Mouse (Mus musculus): ENCODE results near the gene Rbfox1. TPM values are rescaled to one million over a fixed set of nuclear protein-coding genes. Genes with fewer than 3 reads are reported as not detected.

Rbfox1 gene
- polyA plus RNA-seq, 1 experiment: not detected

GRCm38 (mm10) chr16:6402816-6403215 is 517.7 kb downstream of the Rbfox1 start:
- no peaks in the 10 kb centered on the region for H3K4me1 ChIP-seq (ENCODE audit: control insufficient read depth, insufficient read depth, low read length)
- H3K36me3 ChIP-seq (ENCODE audit: control insufficient read depth, insufficient read depth, low read length, poor library complexity, severe bottlenecking): no peaks in the 10 kb centered on the region
- no peaks in the 10 kb centered on the region for H3K27me3 ChIP-seq (ENCODE audit: control insufficient read depth, insufficient read depth, low read length, poor library complexity, severe bottlenecking)
- no peak overlapping the region for H3K4me3 ChIP-seq (ENCODE audit: low read depth, low read length)
- no peak overlapping the region for H3K9ac ChIP-seq (ENCODE audit: low read depth, poor library complexity, severe bottlenecking)
- no peaks in the 10 kb centered on the region for H3K9me3 ChIP-seq (replicated peaks; ENCODE audit: control insufficient read depth, insufficient read depth, low read length, poor library complexity, severe bottlenecking)
- TF ChIP-seq CTCF (IDR thresholded peaks at IDR 0.05; ENCODE audit: low read depth, low read length) (no peak), EP300 (IDR thresholded peaks at IDR 0.05; ENCODE audit: insufficient read depth, low read depth, low read length) (no peak), POLR2A (IDR thresholded peaks at IDR 0.05; ENCODE audit: insufficient read depth, low read length) (no peak)
- no peak overlapping the region for H3K27ac ChIP-seq (ENCODE audit: insufficient read depth, low read length)

GRCm38 (mm10) chr16:6414846-6415245 is 529.7 kb downstream of the Rbfox1 start:
- TF ChIP-seq CTCF (IDR thresholded peaks at IDR 0.05; ENCODE audit: low read depth, low read length) (no peak), POLR2A (IDR thresholded peaks at IDR 0.05; ENCODE audit: insufficient read depth, low read length) (no peak), EP300 (IDR thresholded peaks at IDR 0.05; ENCODE audit: insufficient read depth, low read depth, low read length) (no peak)
- no peaks in the 10 kb centered on the region for H3K9me3 ChIP-seq (replicated peaks; ENCODE audit: control insufficient read depth, insufficient read depth, low read length, poor library complexity, severe bottlenecking)
- H3K4me1 ChIP-seq (ENCODE audit: control insufficient read depth, insufficient read depth, low read length): no peaks in the 10 kb centered on the region
- H3K9ac ChIP-seq (ENCODE audit: low read depth, poor library complexity, severe bottlenecking): no peak overlapping the region
- H3K4me3 ChIP-seq (ENCODE audit: low read depth, low read length): no peak overlapping the region
- H3K27me3 ChIP-seq (ENCODE audit: control insufficient read depth, insufficient read depth, low read length, poor library complexity, severe bottlenecking): no peaks in the 10 kb centered on the region
- no peaks in the 10 kb centered on the region for H3K36me3 ChIP-seq (ENCODE audit: control insufficient read depth, insufficient read depth, low read length, poor library complexity, severe bottlenecking)
- H3K27ac ChIP-seq (ENCODE audit: insufficient read depth, low read length): no peak overlapping the region

GRCm38 (mm10) chr16:6421623-6422145 is 536.5 kb downstream of the Rbfox1 start:
- H3K36me3 ChIP-seq (ENCODE audit: control insufficient read depth, insufficient read depth, low read length, poor library complexity, severe bottlenecking): no peaks in the 10 kb centered on the region
- no peaks in the 10 kb centered on the region for H3K9me3 ChIP-seq (replicated peaks; ENCODE audit: control insufficient read depth, insufficient read depth, low read length, poor library complexity, severe bottlenecking)
- TF ChIP-seq CTCF (IDR thresholded peaks at IDR 0.05; ENCODE audit: low read depth, low read length): no peak
- TF ChIP-seq POLR2A (IDR thresholded peaks at IDR 0.05; ENCODE audit: insufficient read depth, low read length): no peak
- no peak for TF ChIP-seq EP300 (IDR thresholded peaks at IDR 0.05; ENCODE audit: insufficient read depth, low read depth, low read length)
- no peak overlapping the region for H3K27ac ChIP-seq (ENCODE audit: insufficient read depth, low read length)
- no peaks in the 10 kb centered on the region for H3K27me3 ChIP-seq (ENCODE audit: control insufficient read depth, insufficient read depth, low read length, poor library complexity, severe bottlenecking)
- H3K9ac ChIP-seq (ENCODE audit: low read depth, poor library complexity, severe bottlenecking): no peak overlapping the region
- H3K4me1 ChIP-seq (ENCODE audit: control insufficient read depth, insufficient read depth, low read length): no peaks in the 10 kb centered on the region
- H3K4me3 ChIP-seq (ENCODE audit: low read depth, low read length): no peak overlapping the region

- H3K27ac ChIP-seq (ENCODE audit: insufficient read depth, low read length): no peak overlapping the region
- H3K4me1 ChIP-seq (ENCODE audit: control insufficient read depth, insufficient read depth, low read length): no peaks in the 10 kb centered on the region
- TF ChIP-seq EP300 (IDR thresholded peaks at IDR 0.05; ENCODE audit: insufficient read depth, low read depth, low read length) (no peak), CTCF (IDR thresholded peaks at IDR 0.05; ENCODE audit: low read depth, low read length) (no peak), POLR2A (IDR thresholded peaks at IDR 0.05; ENCODE audit: insufficient read depth, low read length) (no peak)
- H3K9ac ChIP-seq (ENCODE audit: low read depth, poor library complexity, severe bottlenecking): no peak overlapping the region
- no peaks in the 10 kb centered on the region for H3K36me3 ChIP-seq (ENCODE audit: control insufficient read depth, insufficient read depth, low read length, poor library complexity, severe bottlenecking)
- no peaks in the 10 kb centered on the region; the same call in 1 of the 2 replicates for H3K9me3 ChIP-seq (replicated peaks; ENCODE audit: control insufficient read depth, insufficient read depth, low read length, poor library complexity, severe bottlenecking)
- no peaks in the 10 kb centered on the region for H3K27me3 ChIP-seq (ENCODE audit: control insufficient read depth, insufficient read depth, low read length, poor library complexity, severe bottlenecking)
- no peak overlapping the region for H3K4me3 ChIP-seq (ENCODE audit: low read depth, low read length)
Measured at GRCm38 (mm10) chr16:6423878-6424409, 538.8 kb downstream of the Rbfox1 start.

- Histone ChIP-seq H3K9ac (ENCODE audit: low read depth, poor library complexity, severe bottlenecking) (no peak overlapping the region), H3K27ac (ENCODE audit: insufficient read depth, low read length) (no peak overlapping the region), H3K4me3 (ENCODE audit: low read depth, low read length) (no peak overlapping the region), H3K36me3 (ENCODE audit: control insufficient read depth, insufficient read depth, low read length, poor library complexity, severe bottlenecking) (no peaks in the 10 kb centered on the region), H3K4me1 (ENCODE audit: control insufficient read depth, insufficient read depth, low read length) (no peaks in the 10 kb centered on the region), H3K9me3 (replicated peaks; ENCODE audit: control insufficient read depth, insufficient read depth, low read length, poor library complexity, severe bottlenecking) (no peaks in the 10 kb centered on the region; the same call in 1 of the 2 replicates), H3K27me3 (ENCODE audit: control insufficient read depth, insufficient read depth, low read length, poor library complexity, severe bottlenecking) (no peaks in the 10 kb centered on the region)
- TF ChIP-seq EP300 (IDR thresholded peaks at IDR 0.05; ENCODE audit: insufficient read depth, low read depth, low read length): no peak
- TF ChIP-seq CTCF (IDR thresholded peaks at IDR 0.05; ENCODE audit: low read depth, low read length): no peak
- no peak for TF ChIP-seq POLR2A (IDR thresholded peaks at IDR 0.05; ENCODE audit: insufficient read depth, low read length)
Measured at GRCm38 (mm10) chr16:6424738-6425137, 539.6 kb downstream of the Rbfox1 start.
